14 mouse cellular contexts compared by ENCODE assay signal in the genomic region with DNA sequence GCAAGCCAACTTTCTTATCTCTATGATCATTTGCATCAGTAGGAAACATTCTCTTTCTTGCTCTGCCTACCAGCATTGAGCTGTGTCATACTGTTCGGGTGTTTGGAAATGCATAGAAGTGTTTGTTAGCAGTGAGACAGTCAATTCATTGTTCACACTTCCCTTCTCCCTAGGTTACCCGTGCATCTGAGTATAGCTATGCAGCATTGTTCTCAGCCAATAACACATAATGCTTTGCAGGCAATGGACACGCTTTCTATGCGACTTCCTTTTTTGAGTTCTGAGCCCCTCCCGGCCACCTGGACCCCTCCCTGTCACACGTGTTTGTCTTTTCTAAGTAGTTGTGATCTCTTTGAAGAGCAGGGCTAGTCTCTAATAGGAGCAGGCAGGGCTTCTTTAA.
DNase-seq lines count a peak whose midpoint lies in the region; ATAC-seq and TF ChIP-seq lines count a peak whose summit lies in the region.
"Had no signal": no experiment of that assay in that cellular context is flagged by ENCODE, and none has a peak within 500 bp of the region (broad histone marks: within the 10 kb centered on the region; RNA-seq: fewer than 3 reads in every experiment).

No protein-coding gene starts in this region.

- intact Hi-C loops in left cerebral cortex, adult 2 months (cut with DNase I) = no loop called here
- intact Hi-C loops in left cerebral cortex, postnatal 36 days (cut with DNase I) = loop anchor here (1.0 to 10.0 kb wide), 2 partner anchors 58 to 101 kb away; no protein-coding TSS in a partner anchor

- WGBS in forebrain, postnatal 0 days = 51% methylated on average over 6 of the region's 6 CpGs

- H3K4me1 ChIP-seq in forebrain, postnatal 0 days (ENCODE audit: insufficient read depth) = no peaks in the 10 kb centered on the region; the same call in none of the 2 replicates
- H3K4me1 ChIP-seq: liver, embryonic 12.5 days had no signal

- H3K4me2 ChIP-seq in forebrain, postnatal 0 days (ENCODE audit: low read depth) = no peak overlapping the region
- H3K4me2 ChIP-seq: intestine, embryonic 15.5 days; liver, embryonic 12.5 days; neural tube, embryonic 12.5 days; stomach, embryonic 15.5 days had no signal

- no peak overlapping the region for H3K9ac ChIP-seq in forebrain, postnatal 0 days
- H3K9ac ChIP-seq: intestine, embryonic 15.5 days; liver, embryonic 12.5 days; neural tube, embryonic 12.5 days; stomach, embryonic 15.5 days had no signal

- DNase-seq in left cerebral cortex, adult 2 months (ENCODE audit: extremely low spot score in 1 of 2, low spot score in 2 of 2) = no peak
- DNase-seq in left cerebral cortex, postnatal 36 days (ENCODE audit: low spot score in 2 of 2) = no peak
- DNase-seq in thymus, postnatal 4 days = peak; percentile 18
- DNase-seq in thymus, postnatal 10 days (ENCODE audit: low spot score in 2 of 2) = no peak
- DNase-seq in forebrain, postnatal 0 days = peak; percentile 38
- DNase-seq in telencephalon, adult 2 months (ENCODE audit: low read depth, low spot score) = peak; percentile 44
- DNase-seq in right cerebral cortex, postnatal 10 days (ENCODE audit: low spot score in 2 of 2) = no peak
- DNase-seq in cerebellum, adult 11-12 months = no peak
- DNase-seq: gastrocnemius, adult 2 months; kidney, postnatal 14 days had no signal

- peak; percentile 32; the same call in 1 of the 2 replicates for ATAC-seq in forebrain, postnatal 0 days
- ATAC-seq: intestine, embryonic 15.5 days; liver, embryonic 12.5 days had no signal

- H3K27me3 ChIP-seq in forebrain, postnatal 0 days (ENCODE audit: insufficient read depth, low read length) = no peaks in the 10 kb centered on the region
- H3K27me3 ChIP-seq: intestine, embryonic 15.5 days; liver, embryonic 12.5 days; neural tube, embryonic 12.5 days; stomach, embryonic 15.5 days had no signal

- no peaks in the 10 kb centered on the region for H3K9me3 ChIP-seq in forebrain, postnatal 0 days (ENCODE audit: low read length)
- H3K9me3 ChIP-seq: intestine, embryonic 15.5 days; liver, embryonic 12.5 days; neural tube, embryonic 12.5 days; stomach, embryonic 15.5 days had no signal

- H3K4me3 ChIP-seq in left cerebral cortex, adult 2 months = no peak overlapping the region
- H3K4me3 ChIP-seq in forebrain, postnatal 0 days (ENCODE audit: low read depth, low read length) = no peak overlapping the region
- H3K4me3 ChIP-seq: gastrocnemius, adult 2 months; intestine, embryonic 15.5 days; liver, embryonic 12.5 days; neural tube, embryonic 12.5 days; stomach, embryonic 15.5 days had no signal

- peak overlapping the region; percentile 34; the same call in 1 of the 2 replicates for H3K27ac ChIP-seq in left cerebral cortex, adult 2 months
- 0 out of 2 replicates have a peak overlapping the region, but pooled peaks have one; percentile 29 for H3K27ac ChIP-seq in forebrain, postnatal 0 days (ENCODE audit: low read depth, low read length)
- H3K27ac ChIP-seq: gastrocnemius, adult 2 months; intestine, embryonic 15.5 days; liver, embryonic 12.5 days; neural tube, embryonic 12.5 days had no signal

- H3K36me3 ChIP-seq in forebrain, postnatal 0 days (ENCODE audit: insufficient read depth) = no peaks in the 10 kb centered on the region
- H3K36me3 ChIP-seq: intestine, embryonic 15.5 days; liver, embryonic 12.5 days; neural tube, embryonic 12.5 days; stomach, embryonic 15.5 days had no signal

- no peak for TF ChIP-seq CTCF in left cerebral cortex, adult 2 months (IDR thresholded peaks at IDR 0.05)
- no peak for TF ChIP-seq CTCF in forebrain, postnatal 0 days (IDR thresholded peaks at IDR 0.05; ENCODE audit: low read depth)

Comparison
In these comparisons a context has a peak if more than half of its experiments do, and no peak if none do; other contexts are left out.
1. DNase-seq: peak in thymus, postnatal 4 days (single experiment), forebrain, postnatal 0 days (single experiment) and telencephalon, adult 2 months (single experiment); none in left cerebral cortex, adult 2 months (0 of 2), left cerebral cortex, postnatal 36 days (0 of 2), thymus, postnatal 10 days (0 of 2), right cerebral cortex, postnatal 10 days (0 of 2) and cerebellum, adult 11-12 months (single experiment).